Mouse (Mus musculus) hindbrain, embryonic 11.5 days (tissue): ENCODE results near the gene Abcb1a. TPM values are rescaled to one million over a fixed set of nuclear protein-coding genes. Genes with fewer than 3 reads are reported as not detected.

Source experiments
- ATAC-seq: fragments of 200-750 bp; cut with Nextera tagmentation; 2 replicates; pipeline ENCODE4 v1.8.0; 2017; ENCODE audit warnings: mild to moderate bottlenecking, moderate TSS enrichment, moderate library complexity; ENCODE audit not compliant: low FRiP score
- DNase-seq: peaks from one replicate; pipeline ENCODE4 v3.0.0-alpha.2; 2015; ENCODE audit warnings: low spot score
- H3K27ac ChIP-seq: fragments of 300-500 bp; sonication (generic); 2 replicates; pipeline ENCODE4 v1.5.1; 2014; ENCODE audit warnings: mild to moderate bottlenecking, low read depth, low read length
- H3K27me3 ChIP-seq: fragments of 300-500 bp; sonication (generic); 2 replicates; pipeline ENCODE4 v1.6.1; 2014; ENCODE audit warnings: mild to moderate bottlenecking, low read length, moderate library complexity, mixed read lengths; ENCODE audit not compliant: control insufficient read depth, insufficient read depth
- H3K36me3 ChIP-seq: fragments of 300-500 bp; sonication (generic); 2 replicates; pipeline ENCODE4 v1.6.1; 2014; ENCODE audit warnings: mild to moderate bottlenecking, low read length, moderate library complexity, mixed read lengths; ENCODE audit not compliant: control insufficient read depth, insufficient read depth
- H3K4me1 ChIP-seq: fragments of 300-500 bp; sonication (generic); replicated peaks from 2 replicates; pipeline ENCODE4 v1.6.1; 2014; ENCODE audit warnings: low read length, mixed read lengths; ENCODE audit not compliant: control insufficient read depth, insufficient read depth
- H3K4me2 ChIP-seq: fragments of 300-500 bp; sonication (generic); replicated peaks from 2 replicates; pipeline ENCODE4 v1.6.1; 2014; ENCODE audit warnings: mild to moderate bottlenecking, low read depth, low read length
- H3K4me3 ChIP-seq: fragments of 300-500 bp; sonication (generic); 2 replicates; pipeline ENCODE4 v1.5.1; 2014; ENCODE audit warnings: low read depth, low read length
- H3K9ac ChIP-seq: fragments of 300-500 bp; sonication (generic); 2 replicates; pipeline ENCODE4 v1.6.1; 2014; ENCODE audit warnings: low read depth, low read length
- H3K9me3 ChIP-seq: fragments of 300-500 bp; sonication (generic); 2 replicates; pipeline ENCODE4 v1.6.1; 2016; ENCODE audit warnings: low read length; ENCODE audit not compliant: control insufficient read depth
- WGBS: fragments of 180-500 bp; shearing (Covaris S2); extraction: QIAGEN DNeasy Blood & Tissue Kit; methylation state at CpG from one replicate; pipeline ENCODE4 v1.1.7; 2014; 5-methylcytosine and 5-hydroxymethylcytosine counted together
- polyA plus RNA-seq: library from polyadenylated mRNA; unstranded; fragments of >200 nt; fragmentation: Nextera tagmentation; extraction: Ambion mirVana; gene quantifications from 2 replicates; pipeline ENCODE4 v1.2.1, GENCODE M21; 2014

The Abcb1a gene
- polyA plus RNA-seq, result 0.52 and 0.60 TPM in 2 replicates

- H3K4me3 ChIP-seq, result peak within 1 kb of the TSS; percentile 34
- no peaks in the 10 kb centered on the region for H3K36me3 ChIP-seq
- no peaks in the 10 kb centered on the region for H3K27me3 ChIP-seq
- DNase-seq, result peak; percentile 42
- no peak within 1 kb of the TSS for H3K27ac ChIP-seq
- H3K4me1 ChIP-seq, result no peaks in the 10 kb centered on the region
- ATAC-seq, result peak; percentile 71
- H3K9ac ChIP-seq, result peak within 1 kb of the TSS; percentile 21; the same call in 1 of the 2 replicates
- H3K9me3 ChIP-seq, result no peaks in the 10 kb centered on the region
- 7% methylated on average over 36 of the region's 37 CpGs for WGBS
- peak within 1 kb of the TSS; percentile 81 for H3K4me2 ChIP-seq
Measured at GRCm38 (mm10) chr5:8659911-8660737, at the start of gene Abcb1a. Gene Abcb1a, plus strand, starts transcription at chr5:8660077.

GRCm38 (mm10) chr5:8622071-8622595, 37.7 kb upstream of the Abcb1a start:
- under 1% methylated on average over 33 of the region's 49 CpGs for WGBS
- peak overlapping the region; percentile 62 for H3K9ac ChIP-seq
- H3K4me3 ChIP-seq, result peak overlapping the region; percentile 79
- ATAC-seq (peak; percentile 68), DNase-seq (peak; percentile 74)
- no peaks in the 10 kb centered on the region for H3K27me3 ChIP-seq
- no peaks in the 10 kb centered on the region for H3K4me1 ChIP-seq
- H3K4me2 ChIP-seq, result peak overlapping the region; percentile 82
- H3K27ac ChIP-seq, result peak overlapping the region; percentile 51
- no peaks in the 10 kb centered on the region for H3K9me3 ChIP-seq
- no peaks in the 10 kb centered on the region for H3K36me3 ChIP-seq

GRCm38 (mm10) chr5:8622596-8623231, 37.2 kb upstream of the Abcb1a start, which contains the start of gene Rundc3b:
Gene Rundc3b, minus strand, starts transcription at chr5:8622952.
- DNase-seq (peak; percentile 94), ATAC-seq (peak; percentile 99)
- Histone ChIP-seq H3K4me1 (no peaks in the 10 kb centered on the region), H3K4me2 (peak within 1 kb of the TSS; percentile 82), H3K27ac (peak within 1 kb of the TSS; percentile 51), H3K9ac (peak within 1 kb of the TSS; percentile 62), H3K4me3 (peak within 1 kb of the TSS; percentile 79), H3K27me3 (no peaks in the 10 kb centered on the region), H3K9me3 (no peaks in the 10 kb centered on the region), H3K36me3 (no peaks in the 10 kb centered on the region)
- WGBS, result 0% methylated on average over 28 of the region's 74 CpGs

GRCm38 (mm10) chr5:8632901-8633300, 27.0 kb upstream of the Abcb1a start:
- ATAC-seq, result no peak
- WGBS, result 88% methylated on average over 3 of the region's 3 CpGs
- no peak overlapping the region for H3K4me2 ChIP-seq
- H3K4me1 ChIP-seq, result no peaks in the 10 kb centered on the region
- no peak overlapping the region for H3K4me3 ChIP-seq
- H3K27ac ChIP-seq, result no peak overlapping the region
- no peaks in the 10 kb centered on the region for H3K27me3 ChIP-seq
- H3K36me3 ChIP-seq, result no peaks in the 10 kb centered on the region
- no peaks in the 10 kb centered on the region for H3K9me3 ChIP-seq
- no peak for DNase-seq
- H3K9ac ChIP-seq, result no peak overlapping the region

- H3K27me3 ChIP-seq, result no peaks in the 10 kb centered on the region
- H3K4me1 ChIP-seq, result no peaks in the 10 kb centered on the region
- no peak overlapping the region for H3K4me2 ChIP-seq
- H3K27ac ChIP-seq, result no peak overlapping the region
- ATAC-seq (no peak), DNase-seq (no peak)
- no peak overlapping the region for H3K9ac ChIP-seq
- H3K36me3 ChIP-seq, result no peaks in the 10 kb centered on the region
- no peak overlapping the region for H3K4me3 ChIP-seq
- no peaks in the 10 kb centered on the region for H3K9me3 ChIP-seq
Measured at GRCm38 (mm10) chr5:8634489-8634975, 25.3 kb upstream of the Abcb1a start.

- H3K36me3 ChIP-seq, result no peaks in the 10 kb centered on the region
- no peaks in the 10 kb centered on the region for H3K9me3 ChIP-seq
- no peaks in the 10 kb centered on the region for H3K27me3 ChIP-seq
- WGBS, result 80% methylated on average over 4 of the region's 4 CpGs
- no peak for DNase-seq
- no peak overlapping the region for H3K27ac ChIP-seq
- ATAC-seq, result no peak
- H3K4me2 ChIP-seq, result no peak overlapping the region
- no peak overlapping the region for H3K4me3 ChIP-seq
- no peaks in the 10 kb centered on the region for H3K4me1 ChIP-seq
- no peak overlapping the region for H3K9ac ChIP-seq
Measured at GRCm38 (mm10) chr5:8648300-8648699, 11.6 kb upstream of the Abcb1a start.

- Histone ChIP-seq H3K9ac (no peak overlapping the region), H3K4me2 (no peak overlapping the region), H3K27me3 (no peaks in the 10 kb centered on the region), H3K4me1 (no peaks in the 10 kb centered on the region), H3K36me3 (no peaks in the 10 kb centered on the region), H3K4me3 (no peak overlapping the region), H3K9me3 (no peaks in the 10 kb centered on the region), H3K27ac (no peak overlapping the region)
- DNase-seq (no peak), ATAC-seq (no peak)
Measured at GRCm38 (mm10) chr5:8648774-8649173, 11.1 kb upstream of the Abcb1a start.

- WGBS, result 91% methylated on average over 2 of the region's 2 CpGs
- Histone ChIP-seq H3K36me3 (no peaks in the 10 kb centered on the region), H3K27ac (no peak overlapping the region), H3K4me1 (no peaks in the 10 kb centered on the region), H3K9me3 (no peaks in the 10 kb centered on the region), H3K4me3 (no peak overlapping the region), H3K4me2 (no peak overlapping the region), H3K27me3 (no peaks in the 10 kb centered on the region), H3K9ac (no peak overlapping the region)
- DNase-seq (no peak), ATAC-seq (no peak)
Measured at GRCm38 (mm10) chr5:8652085-8652484, 7.8 kb upstream of the Abcb1a start.
